Mouse (Mus musculus): ENCODE data around the gene Bpifb2. TPM values are rescaled to one million over a fixed set of nuclear protein-coding genes. Genes with fewer than 3 reads are reported as not detected.

Bpifb2 gene
- polyA plus RNA-seq, 1 experiment: not detected

- no peak overlapping the region for H3K27ac ChIP-seq (ENCODE audit: insufficient read depth, low read depth, low read length)
- TF ChIP-seq POLR2A (IDR thresholded peaks at IDR 0.05; ENCODE audit: borderline replicate concordance, low read depth, low read length): no peak
- no peak for TF ChIP-seq CTCF (IDR thresholded peaks at IDR 0.05; ENCODE audit: low read depth, low read length)
- H3K4me3 ChIP-seq (ENCODE audit: insufficient read depth, low read length): no peak overlapping the region
- H3K4me1 ChIP-seq (ENCODE audit: control insufficient read depth, insufficient read depth, low read length): no peaks in the 10 kb centered on the region
These were observed 15.3 kb upstream of the Bpifb2 start for GRCm38 (mm10) chr2:153859581-153859980.

DNA sequence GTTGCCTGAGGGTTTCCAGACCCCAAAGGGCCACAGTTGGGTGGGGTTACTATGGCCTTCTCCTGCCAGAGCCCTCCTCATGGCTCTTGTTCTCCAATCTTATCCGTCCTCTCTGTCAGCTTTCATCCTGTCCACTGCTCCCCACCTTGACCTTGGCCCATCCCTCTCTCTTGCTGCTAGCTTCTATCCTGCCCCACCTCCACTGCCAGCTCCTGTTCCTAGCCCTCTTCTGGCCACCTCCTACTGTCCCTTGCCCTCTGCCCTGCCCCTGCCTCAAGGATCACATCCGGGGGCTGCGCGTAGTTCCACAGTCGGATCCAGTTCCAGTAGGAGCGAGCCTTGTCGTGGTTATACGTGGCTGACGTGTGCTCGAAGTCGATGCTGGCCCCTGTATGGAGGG, 14.5 kb upstream of the Bpifb2 start:
- no peak for TF ChIP-seq CTCF (IDR thresholded peaks at IDR 0.05; ENCODE audit: low read depth, low read length)
- no peak for TF ChIP-seq POLR2A (IDR thresholded peaks at IDR 0.05; ENCODE audit: borderline replicate concordance, low read depth, low read length)
- Histone ChIP-seq H3K4me1 (ENCODE audit: control insufficient read depth, insufficient read depth, low read length) (no peaks in the 10 kb centered on the region), H3K27ac (ENCODE audit: insufficient read depth, low read depth, low read length) (no peak overlapping the region), H3K4me3 (ENCODE audit: insufficient read depth, low read length) (no peak overlapping the region)

GRCm38 (mm10) chr2:153860715-153861114, 14.1 kb upstream of the Bpifb2 start:
- no peak for TF ChIP-seq POLR2A (IDR thresholded peaks at IDR 0.05; ENCODE audit: borderline replicate concordance, low read depth, low read length)
- TF ChIP-seq CTCF (IDR thresholded peaks at IDR 0.05; ENCODE audit: low read depth, low read length): no peak
- Histone ChIP-seq H3K27ac (ENCODE audit: insufficient read depth, low read depth, low read length) (no peak overlapping the region), H3K4me1 (ENCODE audit: control insufficient read depth, insufficient read depth, low read length) (no peaks in the 10 kb centered on the region), H3K4me3 (ENCODE audit: insufficient read depth, low read length) (no peak overlapping the region)

DNA sequence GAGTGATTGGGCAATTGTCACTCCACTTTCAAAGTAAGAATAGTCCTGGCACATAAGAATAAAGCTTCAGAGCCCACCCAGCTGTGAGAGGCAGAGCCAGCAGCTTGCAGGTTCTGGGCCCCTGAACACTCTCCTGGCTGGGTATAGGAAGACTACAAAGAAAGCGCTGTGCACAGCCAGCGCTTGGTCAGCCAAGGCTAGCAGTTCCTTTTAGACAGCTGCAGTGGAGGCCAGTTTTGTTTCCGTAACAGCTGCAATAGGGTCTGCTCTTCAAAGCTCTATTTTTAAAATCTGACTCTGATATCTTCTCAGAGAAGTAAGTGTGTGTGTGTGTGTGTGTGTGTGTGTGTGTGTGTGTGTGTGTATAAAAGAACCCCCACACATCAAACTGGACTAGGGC, 12.9 kb upstream of the Bpifb2 start:
- Histone ChIP-seq H3K27ac (ENCODE audit: insufficient read depth, low read depth, low read length) (no peak overlapping the region), H3K4me1 (ENCODE audit: control insufficient read depth, insufficient read depth, low read length) (no peaks in the 10 kb centered on the region), H3K4me3 (ENCODE audit: insufficient read depth, low read length) (no peak overlapping the region)
- TF ChIP-seq POLR2A (IDR thresholded peaks at IDR 0.05; ENCODE audit: borderline replicate concordance, low read depth, low read length) (no peak), CTCF (IDR thresholded peaks at IDR 0.05; ENCODE audit: low read depth, low read length) (no peak)

GRCm38 (mm10) chr2:153870984-153871383, 3.9 kb upstream of the Bpifb2 start, which contains the start of gene Sun5:
Sun5 (minus strand) TSS chr2:153871084.
- no peak for TF ChIP-seq CTCF (IDR thresholded peaks at IDR 0.05; ENCODE audit: low read depth, low read length)
- TF ChIP-seq POLR2A (IDR thresholded peaks at IDR 0.05; ENCODE audit: borderline replicate concordance, low read depth, low read length): no peak
- Histone ChIP-seq H3K27ac (ENCODE audit: insufficient read depth, low read depth, low read length) (no peak within 1 kb of the TSS), H3K4me3 (ENCODE audit: insufficient read depth, low read length) (no peak within 1 kb of the TSS), H3K4me1 (ENCODE audit: control insufficient read depth, insufficient read depth, low read length) (no peaks in the 10 kb centered on the region)

GRCm38 (mm10) chr2:153899111-153899510, 24.3 kb downstream of the Bpifb2 start:
- no peak for TF ChIP-seq POLR2A (IDR thresholded peaks at IDR 0.05; ENCODE audit: borderline replicate concordance, low read depth, low read length)
- no peak for TF ChIP-seq CTCF (IDR thresholded peaks at IDR 0.05; ENCODE audit: low read depth, low read length)
- Histone ChIP-seq H3K4me1 (ENCODE audit: control insufficient read depth, insufficient read depth, low read length) (no peaks in the 10 kb centered on the region), H3K4me3 (ENCODE audit: insufficient read depth, low read length) (no peak overlapping the region), H3K27ac (ENCODE audit: insufficient read depth, low read depth, low read length) (no peak overlapping the region)

- no peak for TF ChIP-seq POLR2A (IDR thresholded peaks at IDR 0.05; ENCODE audit: borderline replicate concordance, low read depth, low read length)
- TF ChIP-seq CTCF (IDR thresholded peaks at IDR 0.05; ENCODE audit: low read depth, low read length): no peak
- no peak within 1 kb of the TSS for H3K27ac ChIP-seq (ENCODE audit: insufficient read depth, low read depth, low read length)
- H3K4me3 ChIP-seq (ENCODE audit: insufficient read depth, low read length): no peak within 1 kb of the TSS
- no peaks in the 10 kb centered on the region for H3K4me1 ChIP-seq (ENCODE audit: control insufficient read depth, insufficient read depth, low read length)
These were observed 25.2 kb downstream of the Bpifb2 start, which contains the start of gene Bpifb6 for GRCm38 (mm10) chr2:153900088-153900487. Bpifb6 (plus strand) TSS chr2:153900388.

DNA sequence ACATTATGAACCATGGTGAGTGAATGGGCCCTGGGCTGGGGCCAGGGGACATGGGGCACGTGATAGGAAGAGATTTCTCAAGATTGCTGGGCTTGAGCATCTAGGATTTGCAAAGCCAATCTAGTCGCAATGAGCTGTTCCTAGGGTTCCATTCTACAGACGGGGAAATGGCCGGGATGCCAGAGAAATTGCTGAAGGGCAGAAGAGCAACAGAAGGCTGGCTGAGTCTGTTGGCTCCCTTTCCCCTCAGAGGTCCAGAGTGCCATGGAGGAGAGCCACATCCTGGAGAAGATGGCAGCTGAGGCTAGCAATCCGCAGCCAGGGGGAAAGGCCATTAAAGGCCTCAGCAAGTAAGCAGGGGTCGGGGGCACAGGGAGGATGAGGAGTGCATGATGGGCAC, 27.9 kb downstream of the Bpifb2 start:
- Histone ChIP-seq H3K27ac (ENCODE audit: insufficient read depth, low read depth, low read length) (no peak overlapping the region), H3K4me3 (ENCODE audit: insufficient read depth, low read length) (no peak overlapping the region), H3K4me1 (ENCODE audit: control insufficient read depth, insufficient read depth, low read length) (no peaks in the 10 kb centered on the region)
- TF ChIP-seq POLR2A (IDR thresholded peaks at IDR 0.05; ENCODE audit: borderline replicate concordance, low read depth, low read length) (no peak), CTCF (IDR thresholded peaks at IDR 0.05; ENCODE audit: low read depth, low read length) (no peak)

- H3K4me3 ChIP-seq (ENCODE audit: insufficient read depth, low read length): no peak overlapping the region
- TF ChIP-seq POLR2A (IDR thresholded peaks at IDR 0.05; ENCODE audit: borderline replicate concordance, low read depth, low read length) (no peak), CTCF (IDR thresholded peaks at IDR 0.05; ENCODE audit: low read depth, low read length) (no peak)
- H3K4me1 ChIP-seq (ENCODE audit: control insufficient read depth, insufficient read depth, low read length): no peaks in the 10 kb centered on the region
- H3K27ac ChIP-seq (ENCODE audit: insufficient read depth, low read depth, low read length): no peak overlapping the region
These were observed 31.8 kb downstream of the Bpifb2 start for GRCm38 (mm10) chr2:153906626-153907025.

GRCm38 (mm10) chr2:153914151-153914550, 39.3 kb downstream of the Bpifb2 start:
- Histone ChIP-seq H3K27ac (ENCODE audit: insufficient read depth, low read depth, low read length) (no peak overlapping the region), H3K4me3 (ENCODE audit: insufficient read depth, low read length) (no peak overlapping the region), H3K4me1 (ENCODE audit: control insufficient read depth, insufficient read depth, low read length) (no peaks in the 10 kb centered on the region)
- TF ChIP-seq POLR2A (IDR thresholded peaks at IDR 0.05; ENCODE audit: borderline replicate concordance, low read depth, low read length): no peak
- no peak for TF ChIP-seq CTCF (IDR thresholded peaks at IDR 0.05; ENCODE audit: low read depth, low read length)

DNA sequence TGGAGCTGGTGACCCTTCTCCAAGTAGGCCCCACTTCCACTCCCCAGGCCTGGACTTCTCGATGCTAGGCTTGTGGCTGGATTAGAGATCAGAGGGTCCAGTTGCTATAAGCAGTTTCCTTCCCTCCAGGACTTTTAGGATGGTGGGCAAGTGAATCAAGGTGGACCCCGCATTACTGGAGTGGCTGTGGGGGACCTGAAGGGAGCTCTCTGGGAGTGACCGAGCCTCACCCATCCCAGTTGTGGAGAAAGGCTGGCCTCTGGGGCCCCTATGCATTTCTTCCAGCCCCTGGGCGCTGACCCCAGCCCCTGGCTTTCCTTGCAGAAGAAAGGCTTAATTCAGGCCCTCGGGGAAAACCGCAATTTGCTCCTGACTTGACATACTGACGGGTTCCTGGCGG, 43.1 kb downstream of the Bpifb2 start, which contains the start of gene Bpifb3:
Gene Bpifb3, plus strand, starts transcription at position 301 of the 400 bp plus-strand sequence.
- no peak within 1 kb of the TSS for H3K27ac ChIP-seq (ENCODE audit: insufficient read depth, low read depth, low read length)
- no peak within 1 kb of the TSS for H3K4me3 ChIP-seq (ENCODE audit: insufficient read depth, low read length)
- TF ChIP-seq POLR2A (IDR thresholded peaks at IDR 0.05; ENCODE audit: borderline replicate concordance, low read depth, low read length) (no peak), CTCF (IDR thresholded peaks at IDR 0.05; ENCODE audit: low read depth, low read length) (no peak)
- H3K4me1 ChIP-seq (ENCODE audit: control insufficient read depth, insufficient read depth, low read length): no peaks in the 10 kb centered on the region
